In genomic region chr1:156467655-156468255, GRCm38 (mm10) we compare ENCODE assay signal across 21 mouse cellular contexts. TPM values are rescaled to one million over a fixed set of nuclear protein-coding genes. Genes with fewer than 3 reads are reported as not detected.
DNase-seq lines count a peak whose midpoint lies in the region; ATAC-seq and TF ChIP-seq lines count a peak whose summit lies in the region.
"Had no signal": no experiment of that assay in that cellular context is flagged by ENCODE, and none has a peak within 500 bp of the region (broad histone marks: within the 10 kb centered on the region; RNA-seq: fewer than 3 reads in every experiment).

No protein-coding gene starts in this region.

- peak; percentile 92 for DNase-seq in heart, adult 11 months
- no peak for DNase-seq in heart, adult 9 months (ENCODE audit: low spot score in 2 of 2)
- DNase-seq in lung, postnatal 36 days, result peak; percentile 67
- DNase-seq in lung, adult 2 months, result no peak
- no peak for DNase-seq in thymus, postnatal 0 days (ENCODE audit: low spot score)
- DNase-seq: adrenal gland, postnatal 14 days; heart, postnatal 36 days; kidney, adult 8-10 months; kidney, postnatal 4 days; lung, embryonic 14.5 days; thymus, postnatal 25 days had no signal

- TF ChIP-seq CTCF in lung, adult 2 months (IDR thresholded peaks at IDR 0.05; ENCODE audit: insufficient read depth, low read length), result no peak
- no peak for TF ChIP-seq CTCF in olfactory bulb, adult 2 months (IDR thresholded peaks at IDR 0.05; ENCODE audit: insufficient read depth, low read depth, low read length)

- peak overlapping the region; percentile 61 for H3K27ac ChIP-seq in intestine, embryonic 16.5 days (ENCODE audit: low read length)
- peak overlapping the region; percentile 50; the same call in 1 of the 2 replicates for H3K27ac ChIP-seq in olfactory bulb, adult 2 months (ENCODE audit: insufficient read depth, low read depth, low read length)
- H3K27ac ChIP-seq: forebrain, embryonic 13.5 days; hindbrain, embryonic 15.5 days; limb, embryonic 15.5 days; midbrain, embryonic 12.5 days; stomach, embryonic 15.5 days had no signal

- no peak for TF ChIP-seq POLR2A in lung, adult 2 months (IDR thresholded peaks at IDR 0.05; ENCODE audit: borderline replicate concordance, extremely low read depth, low read depth, low read length)
- TF ChIP-seq POLR2A in olfactory bulb, adult 2 months (IDR thresholded peaks at IDR 0.05; ENCODE audit: insufficient read depth, low read depth, low read length), result no peak

- no peaks in the 10 kb centered on the region for H3K9me3 ChIP-seq in intestine, embryonic 16.5 days (ENCODE audit: control insufficient read depth, low read length)
- H3K9me3 ChIP-seq: hindbrain, embryonic 15.5 days; limb, embryonic 15.5 days had no signal

- peaks cover 8% of the 10 kb centered on the region for H3K36me3 ChIP-seq in intestine, embryonic 16.5 days (ENCODE audit: control insufficient read depth, insufficient read depth, low read length)

- 66% methylated on average over 12 of the region's 12 CpGs for WGBS in lung, adult 2 months
- WGBS in intestine, embryonic 16.5 days, result 64% methylated on average over 12 of the region's 12 CpGs
- 39% methylated on average over 12 of the region's 12 CpGs for WGBS in olfactory bulb, adult 2 months

- H3K9ac ChIP-seq in intestine, embryonic 16.5 days (ENCODE audit: low read depth, low read length), result no peak overlapping the region
- H3K9ac ChIP-seq: forebrain, embryonic 13.5 days; hindbrain, embryonic 15.5 days; limb, embryonic 15.5 days; lung, embryonic 14.5 days; midbrain, embryonic 12.5 days; stomach, embryonic 15.5 days had no signal

- H3K4me2 ChIP-seq in intestine, embryonic 16.5 days (ENCODE audit: low read depth, low read length), result no peak overlapping the region
- H3K4me2 ChIP-seq: forebrain, embryonic 13.5 days; heart, embryonic 13.5 days; hindbrain, embryonic 15.5 days; limb, embryonic 15.5 days; lung, embryonic 14.5 days; midbrain, embryonic 12.5 days; stomach, embryonic 15.5 days had no signal

- H3K4me3 ChIP-seq in lung, adult 2 months (replicated peaks; ENCODE audit: extremely low read depth, low read depth, low read length), result no peak overlapping the region
- no peak overlapping the region for H3K4me3 ChIP-seq in intestine, embryonic 16.5 days (ENCODE audit: low read length)
- no peak overlapping the region for H3K4me3 ChIP-seq in olfactory bulb, adult 2 months (ENCODE audit: insufficient read depth, low read depth, low read length)
- H3K4me3 ChIP-seq: forebrain, embryonic 13.5 days; heart, embryonic 13.5 days; hindbrain, embryonic 15.5 days; limb, embryonic 15.5 days; midbrain, embryonic 12.5 days; stomach, embryonic 15.5 days had no signal

- H3K4me1 ChIP-seq in lung, adult 2 months (ENCODE audit: control insufficient read depth, insufficient read depth, low read length), result no peaks in the 10 kb centered on the region; the same call in none of the 2 replicates
- peaks cover 9% of the 10 kb centered on the region for H3K4me1 ChIP-seq in intestine, embryonic 16.5 days (ENCODE audit: control insufficient read depth, insufficient read depth, low read length)
- H3K4me1 ChIP-seq in olfactory bulb, adult 2 months (ENCODE audit: control insufficient read depth, insufficient read depth, low read length), result peaks cover 7% of the 10 kb centered on the region

- H3K27me3 ChIP-seq in intestine, embryonic 16.5 days (replicated peaks; ENCODE audit: control insufficient read depth, insufficient read depth, low read length), result no peaks in the 10 kb centered on the region
- H3K27me3 ChIP-seq: CH12.LX; forebrain, embryonic 13.5 days; heart, embryonic 13.5 days; hindbrain, embryonic 15.5 days; limb, embryonic 15.5 days; midbrain, embryonic 12.5 days; stomach, embryonic 15.5 days had no signal

- ATAC-seq in intestine, embryonic 16.5 days, result peak; percentile 13; the same call in 1 of the 2 replicates
- ATAC-seq: forebrain, embryonic 13.5 days had no signal

RNA-seq across cellular contexts. Expression of gene Soat1, which starts 6.4 kb away (rescaled TPM):
- polyA plus RNA-seq in lung, adult 2 months (2012; rRNA removed), result 61.3 and 104 TPM in 2 replicates
- 84.4 and 93.9 TPM in 2 replicates for polyA plus RNA-seq in intestine, embryonic 16.5 days (2015; fragmentation: Nextera tagmentation; extraction: Ambion mirVana)
- 319 TPM in 1 of 2 replicates, not detected in the other for polyA plus RNA-seq in olfactory bulb, adult 2 months (2012; ENCODE audit: insufficient read depth, insufficient read length, low replicate concordance, missing spikeins)
- polyA plus RNA-seq in thymus, postnatal 0 days (2015; fragmentation: Nextera tagmentation; extraction: Ambion mirVana), result 43.4 and 45.6 TPM in 2 replicates

RNA-seq across cellular contexts. Expression of gene Axdnd1, which starts 46.8 kb away (rescaled TPM):
- 0.20 TPM in 1 of 2 replicates, not detected in the other for polyA plus RNA-seq in lung, adult 2 months (2012; rRNA removed)
- 0.16 and 0.29 TPM in 2 replicates for polyA plus RNA-seq in intestine, embryonic 16.5 days (2015; fragmentation: Nextera tagmentation; extraction: Ambion mirVana)
- polyA plus RNA-seq in olfactory bulb, adult 2 months (2012; ENCODE audit: insufficient read depth, insufficient read length, low replicate concordance, missing spikeins), result not detected in 2 replicates
- 5.2 and 7.8 TPM in 2 replicates for polyA plus RNA-seq in thymus, postnatal 0 days (2015; fragmentation: Nextera tagmentation; extraction: Ambion mirVana)
- polyA plus RNA-seq: midbrain, embryonic 12.5 days; spleen, adult 2 months had no signal

RNA-seq across cellular contexts. Expression of gene Gm10031, which starts 56.1 kb away (rescaled TPM):
- polyA plus RNA-seq in lung, adult 2 months (2012; rRNA removed), result 11.0 and 12.2 TPM in 2 replicates
- 0.26 and 0.48 TPM in 2 replicates for polyA plus RNA-seq in intestine, embryonic 16.5 days (2015; fragmentation: Nextera tagmentation; extraction: Ambion mirVana)
- polyA plus RNA-seq in olfactory bulb, adult 2 months (2012; ENCODE audit: insufficient read depth, insufficient read length, low replicate concordance, missing spikeins), result not detected in 2 replicates
- 0.65 and 0.72 TPM in 2 replicates for polyA plus RNA-seq in thymus, postnatal 0 days (2015; fragmentation: Nextera tagmentation; extraction: Ambion mirVana)

Comparison
In these comparisons a context has a peak if more than half of its experiments do, and no peak if none do; other contexts are left out.
1. DNase-seq: peak in heart, adult 11 months (single experiment) and lung, postnatal 36 days (single experiment); none in heart, adult 9 months (0 of 2), lung, adult 2 months (single experiment) and thymus, postnatal 0 days (single experiment).